Mouse (Mus musculus): ENCODE results near the gene Cbx8. TPM values are rescaled to one million over a fixed set of nuclear protein-coding genes. Genes with fewer than 3 reads are reported as not detected.
A peak's percentile ranks its signal among the peaks of the same experiment; 100 is the strongest.

Cbx8 gene
- polyA plus RNA-seq, 1 experiment from 2014 or later = 12.8 TPM

DNA sequence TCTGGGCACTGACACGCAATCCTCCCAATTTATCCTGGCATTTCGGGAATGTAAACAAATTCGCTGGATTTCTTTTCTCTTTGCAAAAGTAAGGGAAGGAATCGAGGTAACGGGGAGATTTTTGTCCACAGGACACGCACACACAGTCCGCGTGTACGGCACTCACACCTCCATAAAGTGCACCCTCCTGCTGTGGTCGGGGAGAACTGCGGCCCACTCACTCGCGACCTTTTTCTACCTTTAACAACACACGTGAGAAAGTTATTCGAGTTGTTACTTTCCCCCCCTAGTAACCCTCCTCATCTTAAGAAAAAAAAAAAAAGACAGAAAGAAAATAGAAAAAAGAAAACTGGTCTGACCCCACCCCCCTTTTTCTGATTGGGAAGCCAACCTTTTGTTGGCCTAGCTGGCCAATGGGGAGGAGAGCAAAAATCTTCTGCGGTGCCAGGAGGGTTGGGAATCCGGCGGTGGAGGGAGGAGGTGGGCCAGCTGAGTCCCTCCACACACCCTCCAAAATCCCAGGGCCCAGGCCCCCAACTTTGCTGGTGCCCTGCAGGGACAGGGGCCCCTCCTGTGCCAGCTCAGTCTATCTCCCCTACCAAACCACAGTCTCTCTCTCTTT, 2.9 kb downstream of the Cbx8 start:
- Histone ChIP-seq H3K9me3 (replicated peaks; ENCODE audit: control insufficient read depth, low read length) (no peaks in the 10 kb centered on the region), H3K36me3 (ENCODE audit: control insufficient read depth, insufficient read depth, low read length) (peaks cover 8% of the 10 kb centered on the region), H3K9ac (ENCODE audit: low read length) (peak overlapping the region; percentile 64; the same call in 1 of the 2 replicates), H3K27ac (ENCODE audit: low read depth, low read length) (no peak overlapping the region), H3K4me1 (ENCODE audit: control insufficient read depth, insufficient read depth, low read length) (peaks cover 44% of the 10 kb centered on the region), H3K4me3 (ENCODE audit: low read depth, low read length) (peak overlapping the region; percentile 38), H3K27me3 (replicated peaks; ENCODE audit: control insufficient read depth, insufficient read depth, low read length) (peaks cover 56% of the 10 kb centered on the region), H3K4me2 (ENCODE audit: low read length) (peak overlapping the region; percentile 81)
- ATAC-seq (no peak), DNase-seq (ENCODE audit: low spot score) (peak; percentile 57)
- WGBS = 4% methylated on average over 18 of the region's 18 CpGs

DNA sequence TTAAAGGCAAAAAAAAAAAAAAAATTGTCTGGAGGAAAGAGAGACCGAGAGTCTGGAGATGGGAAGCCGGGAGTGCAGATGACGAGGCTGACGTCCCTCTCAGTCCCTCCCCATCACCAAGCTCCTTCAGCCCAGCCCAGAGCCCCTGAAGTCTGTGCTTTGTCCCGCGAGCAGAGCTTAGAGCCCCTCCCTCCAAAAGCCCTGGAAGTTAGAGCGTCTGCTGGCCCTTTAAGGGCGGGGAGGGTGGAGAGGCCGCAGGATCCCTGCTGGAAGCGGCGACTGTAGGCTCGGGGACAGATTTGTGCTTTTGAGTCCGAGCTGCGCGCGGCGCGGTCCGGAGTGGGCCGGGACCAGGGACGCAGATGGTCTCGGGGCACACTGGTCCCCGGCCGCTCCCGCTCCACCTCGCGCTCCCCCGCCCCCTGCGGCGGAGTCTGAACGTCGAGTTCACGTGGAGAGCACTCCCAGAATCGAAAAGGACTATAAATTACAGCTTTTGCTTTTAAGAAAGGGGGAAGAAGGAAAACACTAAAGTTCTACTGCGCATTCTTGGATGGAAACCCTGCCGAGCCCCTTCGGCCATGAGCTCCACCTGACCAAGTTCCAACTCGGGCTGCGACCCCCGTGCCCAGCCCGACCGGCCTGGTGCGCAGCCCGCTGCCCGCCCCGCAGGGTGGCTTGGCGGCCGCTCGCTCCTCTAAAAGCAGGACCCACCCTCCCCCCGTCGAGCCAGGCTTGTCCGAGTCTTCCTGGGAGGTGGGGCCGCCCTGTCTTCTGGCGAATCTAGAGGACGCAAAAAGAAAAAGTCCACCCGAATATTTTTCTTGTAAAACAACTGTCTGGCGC, 3.6 kb downstream of the Cbx8 start:
- Histone ChIP-seq H3K27ac (ENCODE audit: low read depth, low read length) (no peak overlapping the region), H3K4me3 (ENCODE audit: low read depth, low read length) (peak overlapping the region; percentile 38), H3K36me3 (ENCODE audit: control insufficient read depth, insufficient read depth, low read length) (peaks cover 10% of the 10 kb centered on the region), H3K9me3 (replicated peaks; ENCODE audit: control insufficient read depth, low read length) (no peaks in the 10 kb centered on the region), H3K4me2 (ENCODE audit: low read length) (peak overlapping the region; percentile 81), H3K27me3 (replicated peaks; ENCODE audit: control insufficient read depth, insufficient read depth, low read length) (peaks cover 49% of the 10 kb centered on the region), H3K9ac (ENCODE audit: low read length) (peak overlapping the region; percentile 64), H3K4me1 (ENCODE audit: control insufficient read depth, insufficient read depth, low read length) (peaks cover 44% of the 10 kb centered on the region)
- WGBS = 2% methylated on average over 57 of the region's 57 CpGs
- ATAC-seq (no peak), DNase-seq (ENCODE audit: low spot score) (no peak)

- DNase-seq (ENCODE audit: low spot score) (no peak), ATAC-seq (no peak)
- peaks cover 42% of the 10 kb centered on the region for H3K27me3 ChIP-seq (replicated peaks; ENCODE audit: control insufficient read depth, insufficient read depth, low read length)
- no peak overlapping the region for H3K9ac ChIP-seq (ENCODE audit: low read length)
- WGBS = 2% methylated on average over 15 of the region's 15 CpGs
- H3K36me3 ChIP-seq (ENCODE audit: control insufficient read depth, insufficient read depth, low read length) = peaks cover 15% of the 10 kb centered on the region
- H3K9me3 ChIP-seq (replicated peaks; ENCODE audit: control insufficient read depth, low read length) = no peaks in the 10 kb centered on the region
- H3K27ac ChIP-seq (ENCODE audit: low read depth, low read length) = no peak overlapping the region
- H3K4me2 ChIP-seq (ENCODE audit: low read length) = 0 out of 2 replicates have a peak overlapping the region, but pooled peaks have one; percentile 81
- peak overlapping the region; percentile 38; the same call in 1 of the 2 replicates for H3K4me3 ChIP-seq (ENCODE audit: low read depth, low read length)
- H3K4me1 ChIP-seq (ENCODE audit: control insufficient read depth, insufficient read depth, low read length) = peaks cover 39% of the 10 kb centered on the region
These were observed 4.3 kb downstream of the Cbx8 start for GRCm38 (mm10) chr11:119036447-119036846.

- Histone ChIP-seq H3K27ac (ENCODE audit: low read depth, low read length) (no peak overlapping the region), H3K27me3 (replicated peaks; ENCODE audit: control insufficient read depth, insufficient read depth, low read length) (peaks cover 41% of the 10 kb centered on the region), H3K36me3 (ENCODE audit: control insufficient read depth, insufficient read depth, low read length) (peaks cover 19% of the 10 kb centered on the region), H3K4me2 (ENCODE audit: low read length) (peak overlapping the region; percentile 14; the same call in 1 of the 2 replicates), H3K9me3 (replicated peaks; ENCODE audit: control insufficient read depth, low read length) (no peaks in the 10 kb centered on the region), H3K4me1 (ENCODE audit: control insufficient read depth, insufficient read depth, low read length) (peaks cover 39% of the 10 kb centered on the region), H3K9ac (ENCODE audit: low read length) (no peak overlapping the region), H3K4me3 (ENCODE audit: low read depth, low read length) (0 out of 2 replicates have a peak overlapping the region, but pooled peaks have one; percentile 9)
- 3% methylated on average over 21 of the region's 21 CpGs for WGBS
- ATAC-seq (no peak), DNase-seq (ENCODE audit: low spot score) (no peak)
These were observed 5.0 kb downstream of the Cbx8 start for GRCm38 (mm10) chr11:119035686-119036165.

- Histone ChIP-seq H3K27ac (ENCODE audit: low read depth, low read length) (no peak overlapping the region), H3K4me3 (ENCODE audit: low read depth, low read length) (0 out of 2 replicates have a peak overlapping the region, but pooled peaks have one; percentile 9), H3K4me2 (ENCODE audit: low read length) (peak overlapping the region; percentile 14; the same call in 1 of the 2 replicates), H3K27me3 (replicated peaks; ENCODE audit: control insufficient read depth, insufficient read depth, low read length) (peaks cover 41% of the 10 kb centered on the region), H3K9ac (ENCODE audit: low read length) (no peak overlapping the region), H3K4me1 (ENCODE audit: control insufficient read depth, insufficient read depth, low read length) (peaks cover 39% of the 10 kb centered on the region), H3K36me3 (ENCODE audit: control insufficient read depth, insufficient read depth, low read length) (peaks cover 25% of the 10 kb centered on the region), H3K9me3 (replicated peaks; ENCODE audit: control insufficient read depth, low read length) (no peaks in the 10 kb centered on the region)
- WGBS = 5% methylated on average over 21 of the region's 21 CpGs
- DNase-seq (ENCODE audit: low spot score) = no peak
- ATAC-seq = no peak
These were observed 5.6 kb downstream of the Cbx8 start for GRCm38 (mm10) chr11:119035094-119035685.

DNA sequence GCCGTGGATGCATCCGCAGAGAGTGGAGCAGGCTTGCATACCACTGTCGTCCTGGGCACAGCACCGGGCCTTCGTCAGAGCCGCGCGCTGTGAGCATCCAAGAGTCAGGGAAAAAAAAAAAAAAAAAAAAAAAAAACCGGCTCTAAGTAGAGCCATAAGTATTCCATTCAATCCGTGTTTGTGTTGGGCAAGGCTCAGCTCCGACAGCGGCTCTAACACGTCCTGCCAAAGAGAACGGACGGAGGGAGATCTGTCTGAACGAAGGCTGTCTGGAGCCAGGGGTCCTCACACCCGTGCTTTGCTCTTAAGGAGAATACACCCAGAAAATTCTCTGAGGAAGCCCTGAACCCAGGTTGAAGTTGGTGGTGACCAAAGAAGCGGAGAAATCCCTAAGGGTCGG, 6.1 kb downstream of the Cbx8 start:
- Histone ChIP-seq H3K9ac (ENCODE audit: low read length) (0 out of 2 replicates have a peak overlapping the region, but pooled peaks have one; percentile 3), H3K27ac (ENCODE audit: low read depth, low read length) (no peak overlapping the region), H3K4me1 (ENCODE audit: control insufficient read depth, insufficient read depth, low read length) (peaks cover 34% of the 10 kb centered on the region), H3K27me3 (replicated peaks; ENCODE audit: control insufficient read depth, insufficient read depth, low read length) (peaks cover 41% of the 10 kb centered on the region), H3K4me2 (ENCODE audit: low read length) (peak overlapping the region; percentile 42), H3K9me3 (replicated peaks; ENCODE audit: control insufficient read depth, low read length) (no peaks in the 10 kb centered on the region), H3K4me3 (ENCODE audit: low read depth, low read length) (peak overlapping the region; percentile 19), H3K36me3 (ENCODE audit: control insufficient read depth, insufficient read depth, low read length) (peaks cover 30% of the 10 kb centered on the region)
- no peak for ATAC-seq
- 2% methylated on average over 19 of the region's 19 CpGs for WGBS
- DNase-seq (ENCODE audit: low spot score) = no peak

GRCm38 (mm10) chr11:119033874-119034558, 6.8 kb downstream of the Cbx8 start:
- DNase-seq (ENCODE audit: low spot score) = peak; percentile 88
- H3K4me2 ChIP-seq (ENCODE audit: low read length) = peak overlapping the region; percentile 42
- 0 out of 2 replicates have a peak overlapping the region, but pooled peaks have one; percentile 3 for H3K9ac ChIP-seq (ENCODE audit: low read length)
- under 1% methylated on average over 26 of the region's 26 CpGs for whole genome bisulfite sequencing
- peaks cover 33% of the 10 kb centered on the region for H3K36me3 ChIP-seq (ENCODE audit: control insufficient read depth, insufficient read depth, low read length)
- H3K4me3 ChIP-seq (ENCODE audit: low read depth, low read length) = peak overlapping the region; percentile 19
- peak; percentile 67 for ATAC-seq
- no peaks in the 10 kb centered on the region for H3K9me3 ChIP-seq (replicated peaks; ENCODE audit: control insufficient read depth, low read length)
- no peak overlapping the region for H3K27ac ChIP-seq (ENCODE audit: low read depth, low read length)
- H3K27me3 ChIP-seq (replicated peaks; ENCODE audit: control insufficient read depth, insufficient read depth, low read length) = peaks cover 41% of the 10 kb centered on the region
- peaks cover 28% of the 10 kb centered on the region for H3K4me1 ChIP-seq (ENCODE audit: control insufficient read depth, insufficient read depth, low read length)

GRCm38 (mm10) chr11:119026203-119026602, 14.6 kb downstream of the Cbx8 start:
- H3K27ac ChIP-seq (ENCODE audit: low read depth, low read length) = 0 out of 2 replicates have a peak overlapping the region, but pooled peaks have one; percentile 9
- peaks cover 29% of the 10 kb centered on the region for H3K4me1 ChIP-seq (ENCODE audit: control insufficient read depth, insufficient read depth, low read length)

More at GRCm38 (mm10) chr11:119026203-119026602, 14.6 kb downstream of the Cbx8 start:
- Histone ChIP-seq H3K27me3 (replicated peaks; ENCODE audit: control insufficient read depth, insufficient read depth, low read length) (0 out of 2 replicates have a peak, but pooled peaks cover under 1% of the 10 kb centered on the region), H3K9me3 (replicated peaks; ENCODE audit: control insufficient read depth, low read length) (no peaks in the 10 kb centered on the region), H3K36me3 (ENCODE audit: control insufficient read depth, insufficient read depth, low read length) (peaks cover 53% of the 10 kb centered on the region), H3K4me2 (ENCODE audit: low read length) (peak overlapping the region; percentile 78), H3K9ac (ENCODE audit: low read length) (peak overlapping the region; percentile 98), H3K4me3 (ENCODE audit: low read depth, low read length) (no peak overlapping the region; the same call in 1 of the 2 replicates)
- ATAC-seq = no peak
- WGBS = 64% methylated on average over 12 of the region's 12 CpGs
- no peak for DNase-seq (ENCODE audit: low spot score)

Measured in forebrain, embryonic 14.5 days (tissue).